ENCODE assay signal across 8 mouse cellular contexts in genomic region chr8:60889843-60890519, GRCm38 (mm10). TPM values are rescaled to one million over a fixed set of nuclear protein-coding genes. Genes with fewer than 3 reads are reported as not detected.
DNase-seq lines count a peak whose midpoint lies in the region; ATAC-seq lines count a peak whose summit lies in the region.

TSS of gene Hpf1 (plus strand) at chr8:60890418.

- DNase-seq in NIH3T3 (ENCODE audit: low read depth): peak; percentile 99
- DNase-seq in cerebellum, postnatal 10 days: peak; percentile 98
- peak; percentile 88 to 92 for DNase-seq in frontal cortex, postnatal 10 days (ENCODE audit: low spot score in 2 of 2)
- DNase-seq in layer of hippocampus, postnatal 14 days (ENCODE audit: low spot score in 2 of 2): peak; percentile 89 to 93
- peak; percentile 94 for DNase-seq in lung, postnatal 14 days
- peak; percentile 93 for DNase-seq in retina, adult 2 months (ENCODE audit: low read depth, low spot score)
- DNase-seq in thymus, postnatal 36 days: peak; percentile 93 to 97

- H3K9me3 ChIP-seq in hindbrain, embryonic 12.5 days (replicated peaks): no peaks in the 10 kb centered on the region

- 7% methylated on average over 43 of the region's 43 CpGs for WGBS in hindbrain, embryonic 12.5 days

- ATAC-seq in hindbrain, embryonic 12.5 days (ENCODE audit: low FRiP score): peak; percentile 98

- H3K4me3 ChIP-seq in hindbrain, embryonic 12.5 days: peak within 1 kb of the TSS; percentile 73

- peaks cover 12% of the 10 kb centered on the region for H3K4me1 ChIP-seq in hindbrain, embryonic 12.5 days

- 0 out of 2 replicates have a peak, but pooled peaks cover 4% of the 10 kb centered on the region for H3K36me3 ChIP-seq in hindbrain, embryonic 12.5 days

- H3K4me2 ChIP-seq in hindbrain, embryonic 12.5 days (replicated peaks): peak within 1 kb of the TSS; percentile 71

- H3K27me3 ChIP-seq in hindbrain, embryonic 12.5 days: no peaks in the 10 kb centered on the region

- peak within 1 kb of the TSS; percentile 75 for H3K9ac ChIP-seq in hindbrain, embryonic 12.5 days

- H3K27ac ChIP-seq in hindbrain, embryonic 12.5 days: no peak within 1 kb of the TSS

RNA-seq across cellular contexts. Expression of gene Hpf1, which starts in this region (rescaled TPM):
- 116 and 119 TPM in 2 replicates for polyA plus RNA-seq in hindbrain, embryonic 12.5 days (2016; fragmentation: Nextera tagmentation; extraction: Ambion mirVana)
- 10 to 100 TPM; 41.8 to 44.0 TPM for total RNA-seq in layer of hippocampus, postnatal 14 days (2021)
